Mouse (Mus musculus): ENCODE measurements around the gene Tcn2. TPM values are rescaled to one million over a fixed set of nuclear protein-coding genes. Genes with fewer than 3 reads are reported as not detected.

Gene Tcn2
- polyA plus RNA-seq, 1 experiment from 2014 or later, result 49.0 TPM

- ATAC-seq (ENCODE audit: low read depth), result no peak
- H3K9ac ChIP-seq (ENCODE audit: low read depth, low read length), result no peak overlapping the region
- WGBS, result 91% methylated on average over 9 of the region's 9 CpGs
Observed at GRCm38 (mm10) chr11:3922115-3922514, 9.8 kb downstream of the Tcn2 start.

DNA sequence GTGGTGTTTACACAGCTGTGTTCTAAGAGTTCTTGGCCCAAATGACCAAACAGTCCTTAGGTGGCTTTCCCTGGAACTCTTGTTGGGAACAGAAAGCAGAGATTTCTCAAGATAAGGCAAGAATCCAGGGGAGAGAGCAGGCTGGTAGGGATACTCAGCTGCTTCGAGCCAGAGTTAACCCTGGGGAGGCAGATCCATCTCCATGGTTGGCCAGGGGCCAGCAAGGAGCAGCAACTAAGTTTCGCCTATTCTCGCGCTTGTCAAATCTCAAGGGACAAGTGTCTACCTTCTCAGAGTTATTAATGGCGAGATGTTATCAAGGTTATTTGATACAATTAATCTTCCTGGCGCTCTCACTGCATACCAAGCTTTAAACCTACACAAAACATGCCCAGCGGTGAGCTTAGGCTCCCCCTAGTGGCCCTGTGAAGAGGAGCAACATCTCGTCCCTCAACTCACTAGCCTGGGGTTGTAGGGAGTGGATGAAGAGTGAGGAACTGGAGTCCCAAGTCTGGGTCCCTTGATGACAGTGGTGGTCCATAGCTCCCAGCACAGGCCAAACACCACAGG, 10.6 kb downstream of the Tcn2 start:
- peaks cover 18% of the 10 kb centered on the region for H3K36me3 ChIP-seq (ENCODE audit: control insufficient read depth, insufficient read depth, low read length)
- H3K27me3 ChIP-seq (replicated peaks; ENCODE audit: control insufficient read depth, insufficient read depth, low read length), result no peaks in the 10 kb centered on the region
- DNase-seq (ENCODE audit: low spot score) (peak; percentile 66), ATAC-seq (ENCODE audit: low read depth) (no peak)
- H3K9me3 ChIP-seq (ENCODE audit: control insufficient read depth, low read length), result no peaks in the 10 kb centered on the region
- no peak overlapping the region for H3K27ac ChIP-seq (replicated peaks; ENCODE audit: low read depth, low read length)
- no peak overlapping the region for H3K4me3 ChIP-seq (ENCODE audit: low read depth, low read length)
- WGBS, result 35% methylated on average over 8 of the region's 8 CpGs
- H3K9ac ChIP-seq (ENCODE audit: low read depth, low read length), result no peak overlapping the region
- no peak overlapping the region for H3K4me2 ChIP-seq (ENCODE audit: low read depth, low read length)
- H3K4me1 ChIP-seq (ENCODE audit: control insufficient read depth, insufficient read depth, low read length), result no peaks in the 10 kb centered on the region

More at GRCm38 (mm10) chr11:3922115-3922514, 9.8 kb downstream of the Tcn2 start:
- Histone ChIP-seq H3K36me3 (ENCODE audit: control insufficient read depth, insufficient read depth, low read length) (peaks cover 18% of the 10 kb centered on the region), H3K9me3 (ENCODE audit: control insufficient read depth, low read length) (no peaks in the 10 kb centered on the region), H3K27ac (replicated peaks; ENCODE audit: low read depth, low read length) (no peak overlapping the region), H3K27me3 (replicated peaks; ENCODE audit: control insufficient read depth, insufficient read depth, low read length) (no peaks in the 10 kb centered on the region), H3K4me1 (ENCODE audit: control insufficient read depth, insufficient read depth, low read length) (no peaks in the 10 kb centered on the region), H3K4me2 (ENCODE audit: low read depth, low read length) (no peak overlapping the region), H3K4me3 (ENCODE audit: low read depth, low read length) (no peak overlapping the region)
- no peak for DNase-seq (ENCODE audit: low spot score)

- WGBS, result 93% methylated on average over 7 of the region's 7 CpGs
- ATAC-seq (ENCODE audit: low read depth) (no peak), DNase-seq (ENCODE audit: low spot score) (no peak)
- Histone ChIP-seq H3K4me1 (ENCODE audit: control insufficient read depth, insufficient read depth, low read length) (no peaks in the 10 kb centered on the region), H3K36me3 (ENCODE audit: control insufficient read depth, insufficient read depth, low read length) (peaks cover 18% of the 10 kb centered on the region), H3K9me3 (ENCODE audit: control insufficient read depth, low read length) (no peaks in the 10 kb centered on the region), H3K4me2 (ENCODE audit: low read depth, low read length) (no peak overlapping the region), H3K4me3 (ENCODE audit: low read depth, low read length) (no peak overlapping the region), H3K27me3 (replicated peaks; ENCODE audit: control insufficient read depth, insufficient read depth, low read length) (no peaks in the 10 kb centered on the region), H3K9ac (ENCODE audit: low read depth, low read length) (no peak overlapping the region), H3K27ac (replicated peaks; ENCODE audit: low read depth, low read length) (no peak overlapping the region)
Observed at GRCm38 (mm10) chr11:3920476-3920875, 11.5 kb downstream of the Tcn2 start.

DNA sequence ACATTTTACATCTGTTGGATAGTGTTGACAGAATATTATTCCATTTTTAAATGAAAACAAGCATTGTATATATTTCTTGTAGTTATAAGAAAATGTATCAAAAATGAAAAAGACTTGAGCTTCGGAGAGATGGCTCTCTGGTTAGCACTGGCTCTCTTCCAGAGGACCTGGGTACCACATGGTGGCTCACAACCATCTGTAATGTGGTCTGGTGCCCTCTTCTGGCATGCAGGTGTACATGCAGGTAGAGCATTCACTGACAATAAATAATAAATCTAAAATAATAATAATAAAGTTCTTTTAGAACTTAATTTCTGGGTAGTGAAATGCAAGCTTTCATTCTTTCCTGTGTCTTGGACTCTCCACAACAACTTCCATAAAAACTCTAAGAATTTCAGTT, 13.2 kb downstream of the Tcn2 start:
- ATAC-seq (ENCODE audit: low read depth) (no peak), DNase-seq (ENCODE audit: low spot score) (no peak)
- H3K27ac ChIP-seq (replicated peaks; ENCODE audit: low read depth, low read length), result no peak overlapping the region
- no peak overlapping the region for H3K4me2 ChIP-seq (ENCODE audit: low read depth, low read length)
- no peak overlapping the region for H3K9ac ChIP-seq (ENCODE audit: low read depth, low read length)
- H3K9me3 ChIP-seq (ENCODE audit: control insufficient read depth, low read length), result no peaks in the 10 kb centered on the region
- H3K4me3 ChIP-seq (ENCODE audit: low read depth, low read length), result no peak overlapping the region
- 38% methylated on average over 1 of the region's 1 CpGs for WGBS
- peaks cover 11% of the 10 kb centered on the region for H3K36me3 ChIP-seq (ENCODE audit: control insufficient read depth, insufficient read depth, low read length)
- no peaks in the 10 kb centered on the region for H3K27me3 ChIP-seq (replicated peaks; ENCODE audit: control insufficient read depth, insufficient read depth, low read length)
- no peaks in the 10 kb centered on the region for H3K4me1 ChIP-seq (ENCODE audit: control insufficient read depth, insufficient read depth, low read length)

DNA sequence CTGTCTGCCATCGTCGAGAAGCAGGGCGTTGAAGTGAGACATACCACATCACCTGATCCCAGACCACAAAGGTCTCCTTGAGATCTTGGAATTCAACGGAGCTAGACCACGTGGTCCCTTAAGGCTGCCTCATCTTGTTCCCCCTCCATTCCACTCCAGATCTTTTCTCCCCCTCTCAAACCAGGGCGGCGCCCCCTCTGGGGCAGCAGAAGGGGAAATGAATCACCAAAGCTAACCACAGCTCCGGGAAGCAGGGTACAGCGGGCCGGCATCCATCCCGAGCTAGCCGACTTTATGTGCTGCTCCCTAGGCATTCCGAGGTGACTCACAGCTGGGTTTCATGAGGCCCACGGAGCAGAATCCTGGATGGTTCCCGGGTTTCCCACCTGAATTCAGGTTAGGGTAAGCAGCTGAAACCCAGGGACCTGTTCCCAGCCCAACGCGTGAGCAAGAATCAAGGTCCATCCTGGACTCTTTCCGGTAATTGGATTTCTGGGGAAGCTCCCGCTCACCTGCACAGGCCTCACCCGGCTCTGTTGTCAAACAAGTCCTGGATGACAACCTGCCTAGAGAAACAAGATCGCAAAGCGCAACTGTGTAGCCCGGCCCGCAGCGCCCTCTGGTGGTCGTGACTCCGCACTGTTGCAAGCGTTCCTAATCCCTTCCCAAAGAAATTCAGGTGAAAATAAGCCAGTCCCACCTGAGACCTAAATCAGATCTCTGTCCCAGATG, 17.7 kb downstream of the Tcn2 start, which contains the start of gene Slc35e4:
Gene Slc35e4 (minus strand): TSS at position 556 of the 732 bp plus-strand sequence.
- Histone ChIP-seq H3K4me2 (ENCODE audit: low read depth, low read length) (peak within 1 kb of the TSS; percentile 69), H3K4me3 (ENCODE audit: low read depth, low read length) (peak within 1 kb of the TSS; percentile 60), H3K4me1 (ENCODE audit: control insufficient read depth, insufficient read depth, low read length) (peaks cover 20% of the 10 kb centered on the region), H3K27me3 (replicated peaks; ENCODE audit: control insufficient read depth, insufficient read depth, low read length) (no peaks in the 10 kb centered on the region), H3K27ac (replicated peaks; ENCODE audit: low read depth, low read length) (peak within 1 kb of the TSS; percentile 84), H3K9me3 (ENCODE audit: control insufficient read depth, low read length) (no peaks in the 10 kb centered on the region), H3K9ac (ENCODE audit: low read depth, low read length) (peak within 1 kb of the TSS; percentile 69), H3K36me3 (ENCODE audit: control insufficient read depth, insufficient read depth, low read length) (no peaks in the 10 kb centered on the region)
- DNase-seq (ENCODE audit: low spot score) (peak; percentile 87), ATAC-seq (ENCODE audit: low read depth) (peak; percentile 71)
- WGBS, result under 1% methylated on average over 28 of the region's 28 CpGs

DNA sequence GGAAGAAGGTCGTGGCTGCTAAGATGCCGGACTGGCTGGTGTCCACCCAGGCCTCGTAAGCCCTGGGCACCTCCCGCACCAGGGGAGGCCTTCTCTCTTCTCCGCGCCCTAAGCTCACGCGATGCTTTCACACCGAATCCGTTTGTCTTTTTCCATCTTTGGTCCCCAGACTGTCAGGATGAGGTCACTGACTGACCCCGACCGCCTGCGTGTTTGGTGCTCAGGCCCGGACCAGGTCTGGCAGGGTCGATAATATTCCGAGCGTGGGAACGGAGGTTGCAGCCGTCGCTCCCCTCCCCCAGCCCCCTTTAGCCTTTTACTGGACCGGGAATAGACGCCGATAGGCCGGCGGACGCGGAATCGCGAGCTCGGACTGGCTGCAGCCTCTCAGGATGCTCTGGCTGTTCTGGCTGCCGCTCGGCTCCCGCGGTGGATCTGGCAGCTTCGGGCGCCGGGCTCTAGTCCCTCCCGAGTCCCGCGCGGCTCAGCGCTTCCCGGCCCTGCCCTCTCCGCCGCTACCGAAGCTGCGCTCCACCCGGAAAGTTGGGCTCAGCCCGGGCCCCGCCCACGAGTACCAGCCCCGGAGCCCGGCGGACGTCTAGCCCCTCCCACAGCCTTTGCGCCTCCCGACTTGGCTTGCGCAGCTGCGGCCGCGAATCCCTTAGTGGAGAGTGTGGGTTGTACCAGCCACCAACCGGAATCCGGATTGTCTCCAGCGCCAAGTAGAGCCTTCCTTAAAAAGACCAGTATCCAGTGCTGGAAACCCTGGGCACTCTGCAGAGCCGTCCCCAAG, 18.4 kb downstream of the Tcn2 start:
- peaks cover 20% of the 10 kb centered on the region for H3K4me1 ChIP-seq (ENCODE audit: control insufficient read depth, insufficient read depth, low read length)
- peak overlapping the region; percentile 84 for H3K27ac ChIP-seq (replicated peaks; ENCODE audit: low read depth, low read length)
- ATAC-seq (ENCODE audit: low read depth) (peak; percentile 90), DNase-seq (ENCODE audit: low spot score) (peak; percentile 95)
- H3K4me3 ChIP-seq (ENCODE audit: low read depth, low read length), result peak overlapping the region; percentile 60
- under 1% methylated on average over 42 of the region's 65 CpGs for WGBS
- no peaks in the 10 kb centered on the region for H3K9me3 ChIP-seq (ENCODE audit: control insufficient read depth, low read length)
- H3K27me3 ChIP-seq (replicated peaks; ENCODE audit: control insufficient read depth, insufficient read depth, low read length), result no peaks in the 10 kb centered on the region
- no peaks in the 10 kb centered on the region for H3K36me3 ChIP-seq (ENCODE audit: control insufficient read depth, insufficient read depth, low read length)
- H3K9ac ChIP-seq (ENCODE audit: low read depth, low read length), result peak overlapping the region; percentile 69
- H3K4me2 ChIP-seq (ENCODE audit: low read depth, low read length), result peak overlapping the region; percentile 69

DNA sequence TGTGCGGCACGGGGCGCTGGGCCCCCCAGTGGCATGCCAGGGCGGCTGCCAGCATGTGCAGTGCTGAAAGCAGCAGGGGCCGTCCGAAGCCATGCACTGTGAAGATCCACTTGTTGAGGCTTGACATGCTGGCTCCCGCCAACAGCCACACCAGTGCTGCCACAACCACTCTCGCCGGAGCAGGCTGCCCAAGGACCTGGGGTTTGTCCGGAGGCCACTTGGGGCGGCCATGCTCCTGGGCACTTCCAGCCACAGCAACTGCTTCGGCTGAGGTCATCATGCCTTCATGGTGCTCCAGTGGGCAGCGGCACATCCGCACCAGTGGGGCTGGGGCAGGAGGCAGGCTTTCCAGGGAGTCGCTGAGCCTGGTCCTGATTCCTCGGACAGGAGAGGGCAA, 19.1 kb downstream of the Tcn2 start:
- no peak overlapping the region for H3K27ac ChIP-seq (replicated peaks; ENCODE audit: low read depth, low read length)
- no peaks in the 10 kb centered on the region for H3K9me3 ChIP-seq (ENCODE audit: control insufficient read depth, low read length)
- H3K4me1 ChIP-seq (ENCODE audit: control insufficient read depth, insufficient read depth, low read length), result peaks cover 20% of the 10 kb centered on the region
- peak overlapping the region; percentile 69 for H3K4me2 ChIP-seq (ENCODE audit: low read depth, low read length)
- peak; percentile 35 for DNase-seq (ENCODE audit: low spot score)
- no peak for ATAC-seq (ENCODE audit: low read depth)
- H3K4me3 ChIP-seq (ENCODE audit: low read depth, low read length), result peak overlapping the region; percentile 60
- no peaks in the 10 kb centered on the region for H3K27me3 ChIP-seq (replicated peaks; ENCODE audit: control insufficient read depth, insufficient read depth, low read length)
- 2% methylated on average over 11 of the region's 16 CpGs for WGBS
- peak overlapping the region; percentile 69 for H3K9ac ChIP-seq (ENCODE audit: low read depth, low read length)
- H3K36me3 ChIP-seq (ENCODE audit: control insufficient read depth, insufficient read depth, low read length), result no peaks in the 10 kb centered on the region

DNA sequence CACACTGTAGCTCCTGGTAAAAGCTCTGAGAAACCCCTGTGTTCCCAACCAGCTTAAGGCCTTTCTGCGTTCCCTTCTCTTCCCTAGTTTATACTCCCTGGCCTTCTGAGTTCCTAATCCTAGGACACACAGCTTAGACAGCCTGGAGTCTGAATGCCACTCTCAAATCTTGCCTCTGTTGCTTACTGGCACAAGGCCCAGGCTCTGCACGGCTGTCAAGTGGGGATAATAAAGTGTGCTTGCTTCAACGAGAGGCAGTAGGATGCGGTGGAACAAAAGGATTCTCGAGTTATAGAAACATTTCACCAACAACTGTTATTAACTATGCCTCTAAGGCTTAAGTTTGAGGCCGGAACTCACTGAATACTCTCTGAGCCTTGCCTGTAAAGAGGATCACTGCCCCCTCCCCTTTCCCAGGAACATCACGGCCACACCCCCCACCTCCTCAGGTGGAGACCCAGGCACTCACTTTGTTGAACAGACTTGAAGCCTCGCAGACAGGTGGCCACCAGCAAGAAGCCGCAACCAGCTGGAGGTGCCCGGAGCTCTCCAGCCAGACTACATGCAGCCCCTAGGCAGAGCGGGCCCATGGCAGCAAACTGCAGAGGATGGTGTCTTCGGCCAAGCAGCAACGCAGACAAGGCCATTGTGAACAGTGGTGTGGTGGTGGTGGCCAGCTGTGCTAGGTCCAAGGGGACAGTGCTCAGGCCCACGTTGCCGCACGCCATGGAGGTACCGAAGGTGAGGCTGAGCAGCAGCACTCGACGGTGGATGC, 19.7 kb downstream of the Tcn2 start:
- no peaks in the 10 kb centered on the region for H3K9me3 ChIP-seq (ENCODE audit: control insufficient read depth, low read length)
- peak overlapping the region; percentile 69 for H3K9ac ChIP-seq (ENCODE audit: low read depth, low read length)
- WGBS, result 18% methylated on average over 19 of the region's 19 CpGs
- H3K27ac ChIP-seq (replicated peaks; ENCODE audit: low read depth, low read length), result no peak overlapping the region
- ATAC-seq (ENCODE audit: low read depth) (no peak), DNase-seq (ENCODE audit: low spot score) (peak; percentile 82)
- H3K27me3 ChIP-seq (replicated peaks; ENCODE audit: control insufficient read depth, insufficient read depth, low read length), result no peaks in the 10 kb centered on the region
- peaks cover 5% of the 10 kb centered on the region; the same call in 1 of the 2 replicates for H3K36me3 ChIP-seq (ENCODE audit: control insufficient read depth, insufficient read depth, low read length)
- peaks cover 20% of the 10 kb centered on the region for H3K4me1 ChIP-seq (ENCODE audit: control insufficient read depth, insufficient read depth, low read length)
- H3K4me2 ChIP-seq (ENCODE audit: low read depth, low read length), result peak overlapping the region; percentile 69
- H3K4me3 ChIP-seq (ENCODE audit: low read depth, low read length), result peak overlapping the region; percentile 60
